Mouse (Mus musculus) macrophage (primary cell): ENCODE data around the gene Man2a1. TPM values are rescaled to one million over a fixed set of nuclear protein-coding genes. Genes with fewer than 3 reads are reported as not detected.

ENCODE experiments used
- H3K27ac ChIP-seq: fragments of 350-480 bp; formaldehyde crosslinking; 2 replicates; pipeline ENCODE4 v1.9.0; 2021
- H3K36me3 ChIP-seq: fragments of 350-480 bp; formaldehyde crosslinking; 2 replicates; pipeline ENCODE4 v1.9.0; 2021; ENCODE audit errors: inconsistent target
- H3K4me3 ChIP-seq: fragments of 350-480 bp; formaldehyde crosslinking; 2 replicates; pipeline ENCODE4 v1.9.0; 2021; ENCODE audit errors: inconsistent target
- H3K79me2 ChIP-seq: fragments of 350-480 bp; formaldehyde crosslinking; 2 replicates; pipeline ENCODE4 v1.9.0; 2021; ENCODE audit errors: inconsistent target
- WGBS: methylation state at CpG from one replicate; pipeline ENCODE4 v1.1.7; 2026; ENCODE audit warnings: inconsistent platforms; ENCODE audit not compliant: missing documents; 5-methylcytosine and 5-hydroxymethylcytosine counted together
- polyA plus RNA-seq: library from polyadenylated mRNA; stranded (reverse); fragments of 250-400 nt; gene quantifications from 3 replicates; pipeline ENCODE4 v1.2.4, GENCODE M21; 2018; ENCODE audit warnings: inconsistent platforms

The Man2a1 gene
- polyA plus RNA-seq, 1 experiment from 2014 or later = 83.0 TPM

DNA sequence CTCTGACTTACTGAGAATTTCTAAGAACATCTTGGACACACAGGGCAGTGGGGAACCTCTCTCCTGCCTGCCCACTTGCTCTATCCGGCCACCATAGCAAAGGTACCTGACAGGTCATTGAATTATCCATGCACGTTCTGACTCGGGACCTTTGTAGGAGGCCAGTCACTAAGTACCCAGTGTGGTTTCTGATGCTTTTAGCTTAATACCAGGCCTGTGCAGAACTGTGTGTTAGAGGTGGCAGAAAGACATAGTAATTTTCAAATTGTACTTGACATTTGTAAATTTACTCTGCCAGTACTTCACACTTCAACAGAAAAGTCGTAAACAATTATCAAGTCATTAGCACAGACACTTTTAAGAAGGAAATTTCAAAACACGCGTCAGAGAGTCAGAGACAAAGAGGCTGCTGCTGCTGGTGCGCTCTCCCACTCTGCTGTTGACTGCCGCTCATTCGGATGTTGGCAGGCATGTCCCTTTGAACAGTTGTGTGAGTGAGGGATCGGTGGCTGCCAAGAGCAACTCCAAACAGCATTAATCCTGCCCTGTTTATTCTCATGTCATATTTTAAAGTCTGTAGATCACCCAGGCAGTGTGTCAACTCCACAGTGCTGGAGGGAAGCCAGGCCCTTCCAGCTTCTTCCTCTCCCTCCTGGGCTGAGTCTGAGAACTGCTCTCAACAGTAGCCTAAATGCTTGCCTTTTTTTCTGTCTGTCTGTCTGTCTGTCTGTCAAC, 76.4 kb downstream of the Man2a1 start:
- peaks cover 73% of the 10 kb centered on the region for H3K36me3 ChIP-seq
- 91% methylated on average over 10 of the region's 10 CpGs for WGBS

DNA sequence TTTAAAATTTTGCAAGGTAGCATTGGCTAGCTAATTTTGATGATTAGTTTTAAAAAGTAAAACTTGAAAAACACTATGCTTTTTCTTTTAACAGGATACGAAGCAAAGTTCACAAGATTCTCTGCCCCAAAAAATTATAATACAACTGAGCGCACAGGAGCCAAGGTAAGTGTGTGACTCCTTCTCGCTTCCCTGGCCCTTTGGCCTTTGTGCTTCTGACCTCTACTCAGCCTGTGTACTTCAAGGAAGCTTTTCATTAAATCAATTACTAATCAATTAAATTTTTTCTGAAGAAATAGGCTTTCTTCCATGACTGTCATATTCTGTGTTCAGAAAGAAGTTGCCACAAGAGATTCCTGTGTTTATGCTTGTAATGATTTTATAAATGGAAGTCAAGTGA, 80.9 kb downstream of the Man2a1 start:
- WGBS = 67% methylated on average over 1 of the region's 3 CpGs
- H3K36me3 ChIP-seq = peaks cover 63% of the 10 kb centered on the region
- no peak overlapping the region for H3K4me3 ChIP-seq
- no peaks in the 10 kb centered on the region for H3K79me2 ChIP-seq
- no peak overlapping the region for H3K27ac ChIP-seq

More for the DNA sequence above, 76.4 kb downstream of the Man2a1 start:
- H3K27ac ChIP-seq = no peak overlapping the region
- no peaks in the 10 kb centered on the region for H3K79me2 ChIP-seq
- no peak overlapping the region for H3K4me3 ChIP-seq

DNA sequence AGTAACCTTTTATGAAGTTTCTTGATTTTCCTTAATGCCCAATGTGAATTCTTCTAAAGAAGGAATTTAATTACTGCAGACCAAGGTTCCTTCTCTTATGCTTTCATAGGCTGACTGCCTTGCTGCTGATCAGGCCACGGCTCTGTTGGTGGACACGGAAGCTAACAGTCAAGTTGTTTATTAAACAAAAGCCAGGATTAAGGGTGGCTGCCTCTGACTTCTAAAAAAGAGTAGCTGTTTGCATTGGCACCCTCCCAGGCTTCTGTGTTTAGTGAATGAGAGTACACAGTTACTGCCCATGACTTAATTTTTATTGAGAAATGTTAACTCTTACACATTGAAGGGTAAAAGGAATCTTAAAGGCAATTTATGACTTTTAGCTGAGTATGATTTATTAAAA, 81.4 kb downstream of the Man2a1 start:
- Histone ChIP-seq H3K27ac (no peak overlapping the region), H3K79me2 (no peaks in the 10 kb centered on the region), H3K36me3 (peaks cover 61% of the 10 kb centered on the region), H3K4me3 (no peak overlapping the region)
- WGBS = 100% methylated on average over 2 of the region's 2 CpGs

DNA sequence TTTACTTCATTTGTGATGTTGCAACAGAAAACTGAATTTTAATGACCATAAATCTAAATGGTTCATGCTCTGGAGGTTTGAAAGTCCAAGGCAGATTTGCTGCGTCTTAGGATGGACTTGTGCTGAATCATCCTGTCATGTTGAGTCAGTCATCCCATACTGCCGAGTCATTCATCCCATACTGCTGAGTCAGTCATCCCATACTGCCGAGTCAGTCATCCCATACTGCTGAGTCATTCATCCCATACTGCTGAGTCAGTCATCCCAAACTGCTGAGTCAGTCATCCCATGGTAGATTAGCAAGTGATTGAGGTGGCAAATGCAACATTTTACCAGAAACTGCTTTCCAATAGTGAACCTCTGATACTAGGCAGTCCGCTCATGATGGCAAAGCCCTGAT, 83.6 kb downstream of the Man2a1 start:
- no peak overlapping the region for H3K27ac ChIP-seq
- H3K79me2 ChIP-seq = no peaks in the 10 kb centered on the region
- WGBS = 97% methylated on average over 4 of the region's 4 CpGs
- peaks cover 52% of the 10 kb centered on the region for H3K36me3 ChIP-seq
- no peak overlapping the region for H3K4me3 ChIP-seq

DNA sequence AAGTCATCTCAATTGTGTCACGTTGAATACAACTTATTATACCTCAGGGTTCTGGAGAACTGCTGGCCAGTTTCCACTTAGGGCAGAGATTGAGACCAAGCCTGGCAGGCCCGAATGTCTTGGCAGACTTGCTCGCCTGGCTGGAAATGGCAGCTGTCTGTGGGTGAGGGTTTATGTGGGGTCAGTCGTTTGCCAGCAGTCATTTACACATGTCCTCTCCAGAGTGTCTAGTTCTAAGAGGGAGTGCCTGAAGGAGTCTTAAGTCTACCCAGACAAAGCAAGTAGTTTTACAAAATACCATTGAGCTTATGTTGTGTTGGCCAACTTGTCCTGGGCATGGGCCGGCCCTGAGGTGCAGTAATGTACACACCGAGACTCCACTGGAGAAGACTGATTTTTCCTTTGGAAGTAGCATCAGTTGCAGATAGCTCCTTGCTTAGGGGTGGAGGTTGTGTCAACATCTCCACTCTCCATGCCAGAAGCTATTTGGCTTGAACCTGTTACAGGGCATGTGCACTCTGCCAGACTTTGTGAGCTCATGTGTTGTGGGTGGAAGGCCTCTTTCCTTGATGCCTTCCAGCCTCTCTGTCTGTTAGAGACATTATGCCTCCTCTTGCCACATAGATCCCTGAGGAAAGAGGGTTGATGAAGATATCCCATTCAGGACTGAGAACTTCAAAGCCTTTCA, 84.8 kb downstream of the Man2a1 start:
- no peaks in the 10 kb centered on the region for H3K79me2 ChIP-seq
- no peak overlapping the region for H3K27ac ChIP-seq
- peaks cover 52% of the 10 kb centered on the region for H3K36me3 ChIP-seq
- no peak overlapping the region for H3K4me3 ChIP-seq
- WGBS = 93% methylated on average over 6 of the region's 6 CpGs

DNA sequence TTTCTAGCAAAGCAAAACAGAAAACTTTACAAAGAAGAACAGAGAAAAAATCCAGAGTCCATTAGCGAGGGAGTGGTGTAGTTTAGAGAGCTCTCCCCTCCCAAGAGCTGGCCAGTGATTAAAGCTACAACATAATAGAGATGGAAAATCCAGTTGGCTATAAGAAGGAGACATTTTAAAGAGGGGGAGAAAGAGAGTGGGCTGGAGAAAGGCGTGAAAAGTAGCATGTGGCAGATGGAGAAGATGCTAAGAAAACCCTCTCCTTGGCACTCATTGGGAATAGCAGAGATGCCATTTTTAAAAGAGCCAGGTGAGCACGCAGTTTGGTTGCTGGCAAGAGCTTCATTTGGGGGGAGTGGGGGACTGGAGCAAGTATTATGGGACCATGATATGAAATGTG, 89.1 kb downstream of the Man2a1 start:
- Histone ChIP-seq H3K27ac (no peak overlapping the region), H3K36me3 (peaks cover 28% of the 10 kb centered on the region; the same call in 1 of the 2 replicates), H3K79me2 (no peaks in the 10 kb centered on the region), H3K4me3 (no peak overlapping the region)
- 100% methylated on average over 3 of the region's 3 CpGs for WGBS

DNA sequence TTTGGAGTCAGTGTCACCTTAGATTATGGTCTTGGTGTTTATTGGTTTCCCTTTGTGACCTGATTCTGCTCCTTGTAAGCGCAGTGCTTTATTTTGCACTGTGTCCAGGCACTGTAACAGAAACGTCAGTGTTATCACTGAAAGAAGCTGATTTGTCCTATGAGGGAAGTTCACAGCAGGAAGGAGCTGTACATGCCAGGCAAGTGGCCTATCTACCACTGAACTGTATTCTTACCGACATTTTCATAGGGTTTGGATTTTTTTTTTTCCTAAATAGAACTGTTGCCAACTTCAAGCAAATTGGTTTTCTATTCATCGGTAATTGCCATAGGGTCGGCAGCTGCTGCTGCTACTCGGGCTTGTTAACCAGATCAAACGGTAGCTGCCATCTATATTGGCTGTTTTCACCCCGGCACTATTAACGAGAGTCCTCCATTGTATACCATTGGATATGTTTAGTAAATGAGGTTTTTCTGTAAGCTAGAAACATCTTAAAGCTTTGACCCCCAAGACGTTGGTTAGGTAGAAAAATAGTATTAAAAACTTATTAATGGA, 96.8 kb downstream of the Man2a1 start:
- H3K79me2 ChIP-seq = no peaks in the 10 kb centered on the region; the same call in 1 of the 2 replicates
- H3K4me3 ChIP-seq = no peak overlapping the region
- no peak overlapping the region for H3K27ac ChIP-seq
- 95% methylated on average over 10 of the region's 10 CpGs for WGBS
- no peaks in the 10 kb centered on the region for H3K36me3 ChIP-seq

DNA sequence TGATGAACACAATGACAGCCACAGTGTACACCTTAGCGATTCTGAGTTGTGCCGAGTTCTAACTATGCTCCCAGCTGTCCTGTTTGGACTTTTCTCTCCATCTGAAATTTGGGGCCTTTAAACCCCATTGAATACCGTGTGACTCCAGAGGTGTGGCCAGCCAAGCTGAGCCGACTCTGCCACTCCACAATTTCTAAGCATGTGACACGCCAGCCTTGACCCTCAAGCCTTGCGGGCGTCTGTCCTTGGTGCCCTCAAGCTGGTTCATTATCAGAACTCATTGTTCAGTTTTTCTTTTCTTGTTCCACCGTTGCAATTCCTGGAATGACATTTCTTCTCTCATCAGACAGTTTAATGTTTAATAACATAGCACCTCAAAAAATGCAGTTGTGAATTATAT, 98.0 kb downstream of the Man2a1 start:
- Histone ChIP-seq H3K27ac (no peak overlapping the region), H3K36me3 (no peaks in the 10 kb centered on the region), H3K79me2 (no peaks in the 10 kb centered on the region; the same call in 1 of the 2 replicates), H3K4me3 (no peak overlapping the region)
- 97% methylated on average over 6 of the region's 8 CpGs for WGBS

DNA sequence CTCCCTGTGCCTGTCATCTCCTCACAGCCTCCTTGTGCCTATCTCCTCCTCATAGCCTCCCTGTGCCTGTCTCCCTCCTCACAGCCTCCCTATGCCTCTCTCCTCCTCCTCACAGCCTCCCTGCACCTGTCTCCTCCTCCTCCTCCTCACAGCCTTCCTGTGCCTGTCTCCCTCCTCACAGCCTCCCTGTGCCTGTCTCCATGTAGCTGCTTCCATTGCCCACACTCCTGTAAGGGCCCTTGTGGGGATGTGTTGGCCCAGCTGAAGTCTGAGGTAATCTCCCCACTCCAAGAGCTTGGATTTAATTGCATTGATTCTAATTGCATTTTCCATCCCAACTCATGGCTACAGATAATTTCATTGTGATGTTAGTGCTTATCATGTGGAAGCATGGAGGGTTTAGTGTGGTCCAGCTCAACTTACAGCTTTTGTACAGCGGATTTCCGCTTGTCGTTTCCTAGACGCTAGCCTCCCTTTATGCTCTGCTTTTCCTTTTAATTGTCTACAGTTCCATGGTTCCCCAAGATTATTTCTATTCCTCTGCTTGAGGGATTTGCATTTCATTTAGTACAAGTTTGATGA, 103.2 kb downstream of the Man2a1 start:
- Histone ChIP-seq H3K27ac (no peak overlapping the region), H3K4me3 (no peak overlapping the region), H3K79me2 (no peaks in the 10 kb centered on the region; the same call in 1 of the 2 replicates), H3K36me3 (no peaks in the 10 kb centered on the region)
- 97% methylated on average over 4 of the region's 4 CpGs for WGBS

DNA sequence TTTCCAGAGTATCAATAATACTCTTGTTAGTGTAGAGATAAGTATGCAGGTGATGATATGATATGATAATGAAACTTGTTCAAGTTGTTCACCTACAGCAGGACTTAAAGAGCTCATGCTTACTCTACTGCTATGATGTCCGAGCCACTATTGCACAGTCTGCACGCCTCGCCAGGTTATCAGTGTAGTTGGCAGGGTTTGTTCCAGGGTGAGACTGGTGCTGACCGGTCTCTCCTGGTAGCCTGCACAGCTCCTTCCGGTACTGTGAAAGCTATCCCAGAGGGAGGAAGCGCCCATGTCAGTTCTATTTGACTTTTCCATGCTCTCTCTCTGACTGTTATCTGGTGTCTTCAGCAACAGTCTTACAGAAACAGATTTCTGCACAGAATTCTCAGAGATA, 107.0 kb downstream of the Man2a1 start:
- Histone ChIP-seq H3K4me3 (no peak overlapping the region), H3K79me2 (no peaks in the 10 kb centered on the region), H3K27ac (no peak overlapping the region), H3K36me3 (peaks cover 11% of the 10 kb centered on the region)
- 96% methylated on average over 6 of the region's 6 CpGs for WGBS

DNA sequence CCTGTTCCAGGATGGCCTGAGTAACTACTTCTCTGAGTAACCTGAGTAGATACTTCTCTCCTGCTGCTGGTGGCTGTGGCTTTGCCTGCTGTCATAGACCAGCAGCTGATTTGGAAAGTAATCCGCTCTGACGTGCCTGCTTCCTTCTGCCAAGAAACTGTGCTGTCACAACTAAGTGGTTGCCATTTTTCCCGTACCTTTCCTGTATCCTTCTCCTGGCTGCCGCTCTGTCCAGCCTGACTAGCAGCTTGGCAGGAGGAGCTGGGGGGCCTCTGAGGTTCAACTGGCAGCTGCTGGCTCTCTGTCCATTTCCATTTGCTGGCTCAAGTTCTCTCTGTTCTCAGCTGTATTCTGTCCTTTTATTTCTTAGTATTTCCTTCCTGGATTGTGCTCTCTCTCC, 115.8 kb downstream of the Man2a1 start:
- Histone ChIP-seq H3K79me2 (no peaks in the 10 kb centered on the region), H3K27ac (no peak overlapping the region), H3K36me3 (peaks cover 44% of the 10 kb centered on the region), H3K4me3 (no peak overlapping the region)
- 87% methylated on average over 4 of the region's 4 CpGs for WGBS

DNA sequence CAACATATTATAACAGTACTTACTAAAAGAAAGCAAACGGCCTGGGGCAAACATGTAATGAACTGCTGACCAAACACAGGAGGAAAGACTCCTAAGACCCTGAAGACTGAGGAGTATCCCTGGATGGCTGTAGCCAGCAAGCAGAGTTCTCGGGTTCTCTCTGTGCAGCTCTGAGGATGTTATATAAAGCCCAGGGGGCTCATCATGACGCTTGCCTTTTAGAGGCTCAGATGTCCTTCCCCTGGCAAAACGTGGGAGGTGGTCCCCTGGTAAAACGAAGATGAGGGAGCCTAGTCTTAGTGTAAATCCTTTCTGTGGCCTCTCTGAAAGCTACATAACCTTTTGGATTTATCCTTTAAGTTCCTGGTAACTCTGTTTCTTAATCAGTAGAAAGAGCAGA, 119.2 kb downstream of the Man2a1 start:
- Histone ChIP-seq H3K79me2 (no peaks in the 10 kb centered on the region), H3K4me3 (no peak overlapping the region), H3K27ac (no peak overlapping the region), H3K36me3 (peaks cover 16% of the 10 kb centered on the region; the same call in 1 of the 2 replicates)
- WGBS = 93% methylated on average over 5 of the region's 5 CpGs

DNA sequence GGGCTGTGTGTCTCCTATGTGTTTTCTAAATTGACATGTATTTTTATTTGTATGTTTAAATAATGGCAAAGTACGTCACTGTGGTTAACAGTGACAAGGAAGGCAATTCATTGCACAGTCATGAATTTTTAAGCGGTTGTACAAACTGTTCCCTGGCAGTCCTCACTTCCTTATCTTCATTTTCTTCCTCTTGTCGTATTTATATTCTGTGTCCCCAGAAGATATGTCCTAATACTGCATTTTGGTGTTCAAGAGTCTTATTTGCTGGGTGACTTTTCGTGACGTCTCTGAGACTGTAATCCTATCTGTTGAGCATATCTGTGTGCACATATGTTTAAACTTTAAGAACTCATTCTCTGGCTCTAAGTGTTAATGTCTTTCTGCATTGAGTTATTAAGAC, 120.6 kb downstream of the Man2a1 start:
- peaks cover 17% of the 10 kb centered on the region; the same call in 1 of the 2 replicates for H3K36me3 ChIP-seq
- 20% methylated on average over 5 of the region's 5 CpGs for WGBS
- H3K79me2 ChIP-seq = no peaks in the 10 kb centered on the region
- peak overlapping the region; percentile 27 for H3K27ac ChIP-seq
- no peak overlapping the region for H3K4me3 ChIP-seq

DNA sequence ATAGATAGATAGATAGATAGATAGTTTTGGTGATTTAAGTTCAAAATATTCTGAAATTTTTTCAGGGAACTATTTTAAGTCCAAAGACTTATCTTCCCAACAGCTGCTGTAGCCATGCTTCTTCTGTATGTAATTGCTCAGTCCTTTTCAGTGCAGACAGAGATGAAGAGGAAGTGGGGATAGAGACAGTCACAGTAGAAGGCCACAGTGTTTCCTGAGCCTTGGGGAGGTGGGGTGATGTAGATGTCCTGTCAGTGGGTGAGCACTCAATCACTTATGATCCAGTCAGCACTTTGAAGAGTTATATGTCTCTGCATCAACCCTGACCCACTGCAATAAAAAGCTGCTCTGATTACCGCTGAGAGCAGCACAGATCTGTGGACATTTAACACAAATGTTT, 122.6 kb downstream of the Man2a1 start:
- H3K79me2 ChIP-seq = no peaks in the 10 kb centered on the region
- H3K4me3 ChIP-seq = no peak overlapping the region
- H3K36me3 ChIP-seq = peaks cover 17% of the 10 kb centered on the region; the same call in 1 of the 2 replicates
- 43% methylated on average over 1 of the region's 1 CpGs for WGBS
- H3K27ac ChIP-seq = peak overlapping the region; percentile 19; the same call in 1 of the 2 replicates

DNA sequence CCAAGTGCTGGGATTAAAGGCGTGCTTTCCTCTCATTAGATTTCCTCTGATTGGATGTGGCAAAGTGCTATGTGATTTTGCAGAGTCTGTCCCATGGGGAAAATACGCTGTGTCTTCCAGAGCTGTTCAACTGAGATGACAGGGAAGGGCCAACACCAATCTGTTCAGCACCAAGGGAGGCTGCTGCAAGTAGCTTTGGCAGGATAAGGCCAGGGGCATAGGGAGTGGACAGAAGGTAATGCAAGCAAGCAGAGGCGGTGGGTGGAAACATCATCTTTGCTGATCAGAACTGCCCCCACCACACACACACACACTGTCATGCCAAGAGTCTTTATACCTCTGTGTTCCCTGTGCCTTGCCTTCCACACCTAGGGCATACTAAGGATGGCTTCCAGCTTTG, 124.7 kb downstream of the Man2a1 start:
- WGBS = 95% methylated on average over 3 of the region's 3 CpGs
- no peak overlapping the region for H3K4me3 ChIP-seq
- no peak overlapping the region for H3K27ac ChIP-seq
- H3K36me3 ChIP-seq = peaks cover 32% of the 10 kb centered on the region; the same call in 1 of the 2 replicates
- H3K79me2 ChIP-seq = no peaks in the 10 kb centered on the region
